Mouse (Mus musculus): Measurements from ENCODE around the gene Ube2e3. TPM values are rescaled to one million over a fixed set of nuclear protein-coding genes. Genes with fewer than 3 reads are reported as not detected.

Ube2e3 gene
- polyA plus RNA-seq, 1 experiment from 2014 or later, result 247 TPM

- peak overlapping the region; percentile 66 for H3K9ac ChIP-seq (ENCODE audit: low read depth, low read length)
- no peaks in the 10 kb centered on the region for H3K36me3 ChIP-seq (ENCODE audit: control insufficient read depth, insufficient read depth, low read length)
- peak; percentile 40; the same call in 1 of the 2 replicates for ATAC-seq
Observed at GRCm38 (mm10) chr2:78871971-78872860, 4.3 kb downstream of the Ube2e3 start.

GRCm38 (mm10) chr2:78873946-78874345, 6.0 kb downstream of the Ube2e3 start:
- no peak for ATAC-seq
- H3K4me2 ChIP-seq (ENCODE audit: low read length), result peak overlapping the region; percentile 41
- no peak overlapping the region for H3K27ac ChIP-seq (ENCODE audit: low read depth, low read length)
- peaks cover 27% of the 10 kb centered on the region for H3K4me1 ChIP-seq (ENCODE audit: control insufficient read depth, insufficient read depth, low read depth, low read length)
- no peaks in the 10 kb centered on the region for H3K9me3 ChIP-seq (ENCODE audit: control insufficient read depth, low read length)
- H3K4me3 ChIP-seq (ENCODE audit: low read length), result peak overlapping the region; percentile 27
- H3K36me3 ChIP-seq (ENCODE audit: control insufficient read depth, insufficient read depth, low read length), result no peaks in the 10 kb centered on the region
- peak overlapping the region; percentile 52 for H3K9ac ChIP-seq (ENCODE audit: low read depth, low read length)
- no peaks in the 10 kb centered on the region for H3K27me3 ChIP-seq (replicated peaks; ENCODE audit: control insufficient read depth, insufficient read depth, low read length)
- WGBS, result 20% methylated on average over 2 of the region's 2 CpGs

More at GRCm38 (mm10) chr2:78871971-78872860, 4.3 kb downstream of the Ube2e3 start:
- H3K4me3 ChIP-seq (ENCODE audit: low read length), result peak overlapping the region; percentile 82
- H3K4me1 ChIP-seq (ENCODE audit: control insufficient read depth, insufficient read depth, low read depth, low read length), result peaks cover 27% of the 10 kb centered on the region
- H3K27ac ChIP-seq (ENCODE audit: low read depth, low read length), result peak overlapping the region; percentile 78
- peak overlapping the region; percentile 83 for H3K4me2 ChIP-seq (ENCODE audit: low read length)
- WGBS, result 12% methylated on average over 8 of the region's 8 CpGs
- H3K27me3 ChIP-seq (replicated peaks; ENCODE audit: control insufficient read depth, insufficient read depth, low read length), result no peaks in the 10 kb centered on the region
- no peaks in the 10 kb centered on the region for H3K9me3 ChIP-seq (ENCODE audit: control insufficient read depth, low read length)

- Histone ChIP-seq H3K9ac (ENCODE audit: low read depth, low read length) (no peak overlapping the region), H3K9me3 (ENCODE audit: control insufficient read depth, low read length) (no peaks in the 10 kb centered on the region), H3K36me3 (ENCODE audit: control insufficient read depth, insufficient read depth, low read length) (no peaks in the 10 kb centered on the region), H3K4me1 (ENCODE audit: control insufficient read depth, insufficient read depth, low read depth, low read length) (peaks cover 21% of the 10 kb centered on the region), H3K4me3 (ENCODE audit: low read length) (no peak overlapping the region), H3K27me3 (replicated peaks; ENCODE audit: control insufficient read depth, insufficient read depth, low read length) (no peaks in the 10 kb centered on the region), H3K4me2 (ENCODE audit: low read length) (no peak overlapping the region), H3K27ac (ENCODE audit: low read depth, low read length) (no peak overlapping the region)
- no peak for ATAC-seq
Observed at GRCm38 (mm10) chr2:78876002-78876401, 8.1 kb downstream of the Ube2e3 start.

- H3K27me3 ChIP-seq (replicated peaks; ENCODE audit: control insufficient read depth, insufficient read depth, low read length), result no peaks in the 10 kb centered on the region
- WGBS, result 83% methylated on average over 1 of the region's 1 CpGs
- no peaks in the 10 kb centered on the region for H3K36me3 ChIP-seq (ENCODE audit: control insufficient read depth, insufficient read depth, low read length)
- no peak for ATAC-seq
- H3K4me1 ChIP-seq (ENCODE audit: control insufficient read depth, insufficient read depth, low read depth, low read length), result 0 out of 2 replicates have a peak, but pooled peaks cover 3% of the 10 kb centered on the region
- H3K9me3 ChIP-seq (ENCODE audit: control insufficient read depth, low read length), result no peaks in the 10 kb centered on the region
- no peak overlapping the region for H3K9ac ChIP-seq (ENCODE audit: low read depth, low read length)
- H3K4me3 ChIP-seq (ENCODE audit: low read length), result no peak overlapping the region
- H3K4me2 ChIP-seq (ENCODE audit: low read length), result no peak overlapping the region
- no peak overlapping the region for H3K27ac ChIP-seq (ENCODE audit: low read depth, low read length)
Observed at GRCm38 (mm10) chr2:78882068-78882467, 14.1 kb downstream of the Ube2e3 start.

- 89% methylated on average over 3 of the region's 3 CpGs for WGBS
Observed at GRCm38 (mm10) chr2:78882743-78883433, 15.0 kb downstream of the Ube2e3 start.

GRCm38 (mm10) chr2:78886446-78886845, 18.5 kb downstream of the Ube2e3 start:
- peaks cover 5% of the 10 kb centered on the region; the same call in 1 of the 2 replicates for H3K4me1 ChIP-seq (ENCODE audit: control insufficient read depth, insufficient read depth, low read depth, low read length)
- no peaks in the 10 kb centered on the region for H3K9me3 ChIP-seq (ENCODE audit: control insufficient read depth, low read length)
- 64% methylated on average over 2 of the region's 2 CpGs for WGBS
- H3K27me3 ChIP-seq (replicated peaks; ENCODE audit: control insufficient read depth, insufficient read depth, low read length), result no peaks in the 10 kb centered on the region
- H3K27ac ChIP-seq (ENCODE audit: low read depth, low read length), result no peak overlapping the region
- no peaks in the 10 kb centered on the region for H3K36me3 ChIP-seq (ENCODE audit: control insufficient read depth, insufficient read depth, low read length)
- H3K4me3 ChIP-seq (ENCODE audit: low read length), result no peak overlapping the region
- H3K4me2 ChIP-seq (ENCODE audit: low read length), result no peak overlapping the region
- no peak for ATAC-seq
- no peak overlapping the region for H3K9ac ChIP-seq (ENCODE audit: low read depth, low read length)

More at GRCm38 (mm10) chr2:78882743-78883433, 15.0 kb downstream of the Ube2e3 start:
- Histone ChIP-seq H3K4me2 (ENCODE audit: low read length) (no peak overlapping the region), H3K9me3 (ENCODE audit: control insufficient read depth, low read length) (no peaks in the 10 kb centered on the region), H3K27ac (ENCODE audit: low read depth, low read length) (no peak overlapping the region), H3K4me1 (ENCODE audit: control insufficient read depth, insufficient read depth, low read depth, low read length) (0 out of 2 replicates have a peak, but pooled peaks cover 3% of the 10 kb centered on the region), H3K27me3 (replicated peaks; ENCODE audit: control insufficient read depth, insufficient read depth, low read length) (no peaks in the 10 kb centered on the region), H3K36me3 (ENCODE audit: control insufficient read depth, insufficient read depth, low read length) (no peaks in the 10 kb centered on the region), H3K9ac (ENCODE audit: low read depth, low read length) (no peak overlapping the region), H3K4me3 (ENCODE audit: low read length) (no peak overlapping the region)
- no peak for ATAC-seq

GRCm38 (mm10) chr2:78888190-78888589, 20.3 kb downstream of the Ube2e3 start:
- Histone ChIP-seq H3K27me3 (replicated peaks; ENCODE audit: control insufficient read depth, insufficient read depth, low read length) (no peaks in the 10 kb centered on the region), H3K4me2 (ENCODE audit: low read length) (no peak overlapping the region), H3K36me3 (ENCODE audit: control insufficient read depth, insufficient read depth, low read length) (no peaks in the 10 kb centered on the region), H3K27ac (ENCODE audit: low read depth, low read length) (no peak overlapping the region), H3K4me1 (ENCODE audit: control insufficient read depth, insufficient read depth, low read depth, low read length) (peaks cover 5% of the 10 kb centered on the region; the same call in 1 of the 2 replicates), H3K9ac (ENCODE audit: low read depth, low read length) (no peak overlapping the region), H3K4me3 (ENCODE audit: low read length) (no peak overlapping the region), H3K9me3 (ENCODE audit: control insufficient read depth, low read length) (no peaks in the 10 kb centered on the region)
- 37% methylated on average over 3 of the region's 3 CpGs for WGBS
- ATAC-seq, result no peak

GRCm38 (mm10) chr2:78895216-78895615, 27.3 kb downstream of the Ube2e3 start:
- WGBS, result 79% methylated on average over 2 of the region's 2 CpGs
- Histone ChIP-seq H3K27me3 (replicated peaks; ENCODE audit: control insufficient read depth, insufficient read depth, low read length) (no peaks in the 10 kb centered on the region), H3K36me3 (ENCODE audit: control insufficient read depth, insufficient read depth, low read length) (no peaks in the 10 kb centered on the region), H3K4me2 (ENCODE audit: low read length) (no peak overlapping the region), H3K9me3 (ENCODE audit: control insufficient read depth, low read length) (no peaks in the 10 kb centered on the region), H3K4me1 (ENCODE audit: control insufficient read depth, insufficient read depth, low read depth, low read length) (peaks cover 2% of the 10 kb centered on the region; the same call in 1 of the 2 replicates), H3K9ac (ENCODE audit: low read depth, low read length) (no peak overlapping the region), H3K27ac (ENCODE audit: low read depth, low read length) (no peak overlapping the region), H3K4me3 (ENCODE audit: low read length) (no peak overlapping the region)
- no peak for ATAC-seq

- peaks cover 7% of the 10 kb centered on the region for H3K4me1 ChIP-seq (ENCODE audit: control insufficient read depth, insufficient read depth, low read depth, low read length)
- 0 out of 2 replicates have a peak, but pooled peaks have one; percentile 34 for ATAC-seq
- WGBS, result 62% methylated on average over 3 of the region's 3 CpGs
- no peak overlapping the region for H3K9ac ChIP-seq (ENCODE audit: low read depth, low read length)
- no peak overlapping the region for H3K27ac ChIP-seq (ENCODE audit: low read depth, low read length)
- no peak overlapping the region for H3K4me3 ChIP-seq (ENCODE audit: low read length)
- H3K9me3 ChIP-seq (ENCODE audit: control insufficient read depth, low read length), result no peaks in the 10 kb centered on the region
- no peaks in the 10 kb centered on the region for H3K36me3 ChIP-seq (ENCODE audit: control insufficient read depth, insufficient read depth, low read length)
- no peaks in the 10 kb centered on the region for H3K27me3 ChIP-seq (replicated peaks; ENCODE audit: control insufficient read depth, insufficient read depth, low read length)
- H3K4me2 ChIP-seq (ENCODE audit: low read length), result no peak overlapping the region
Observed at GRCm38 (mm10) chr2:78905916-78906315, 38.0 kb downstream of the Ube2e3 start.

Data from hindbrain, embryonic 16.5 days (tissue).